Comparison of ENCODE assay signal across 24 mouse cellular contexts in genomic region chr5:123893520-123893919, GRCm38 (mm10). TPM values are rescaled to one million over a fixed set of nuclear protein-coding genes. Genes with fewer than 3 reads are reported as not detected.
DNase-seq lines count a peak whose midpoint lies in the region; ATAC-seq lines count a peak whose summit lies in the region.
"Had no signal": no experiment of that assay in that cellular context is flagged by ENCODE, and none has a peak within 500 bp of the region (broad histone marks: within the 10 kb centered on the region; RNA-seq: fewer than 3 reads in every experiment).

No protein-coding gene starts in this region.

- H3K27me3 ChIP-seq in splenic B cell, adult 2 months (ENCODE audit: control insufficient read depth, insufficient read depth, low read length, poor library complexity, severe bottlenecking): no peaks in the 10 kb centered on the region
- H3K27me3 ChIP-seq: forebrain, embryonic 13.5 days; hindbrain, embryonic 13.5 days; Patski had no signal

- peak; percentile 46 for DNase-seq in splenic B cell, adult 2 months (ENCODE audit: low read depth, low spot score)
- DNase-seq in heart, postnatal 4 days: no peak
- no peak for DNase-seq in left cerebral cortex, adult 11 months (ENCODE audit: low spot score)
- DNase-seq in cerebellum, postnatal 36 days: no peak
- DNase-seq: adrenal gland, adult 2 months; adrenal gland, postnatal 14 days; cerebellum, adult 11 months; cerebellum, adult 2 months; cerebellum, adult 9-11 months; gastrocnemius, postnatal 10 days; gastrocnemius, postnatal 36 days; heart, adult 11 months had no signal

- H3K36me3 ChIP-seq in splenic B cell, adult 2 months (ENCODE audit: control insufficient read depth, insufficient read depth, low read length, poor library complexity, severe bottlenecking): no peaks in the 10 kb centered on the region
- H3K36me3 ChIP-seq: forebrain, embryonic 10.5 days; G1E; hindbrain, embryonic 10.5 days; hindbrain, embryonic 13.5 days had no signal

- peak; percentile 47 for ATAC-seq in granulocyte monocyte progenitor cell, adult 5-6 weeks (replicated peaks; ENCODE audit: poor library complexity, severe bottlenecking)
- 0 out of 2 replicates have a peak, but pooled peaks have one; percentile 23 for ATAC-seq in megakaryocyte progenitor cell, adult 5-6 weeks (replicated peaks; ENCODE audit: poor library complexity)
- ATAC-seq: forebrain, embryonic 13.5 days; forebrain, embryonic 16.5 days; hindbrain, embryonic 16.5 days; inflammation-experienced regulatory T-cells, adult 6 months; Patski had no signal

RNA-seq across cellular contexts. Expression of gene Denr, which starts 13.5 kb away (rescaled TPM):
- total RNA-seq in granulocyte monocyte progenitor cell, adult 5-6 weeks (2014; fragmentation: Nextera tagmentation): 67.5 and 72.9 TPM in 2 replicates
- total RNA-seq in granulocyte monocyte progenitor cell, adult 5-6 weeks (2017): 76.4 and 100.0 TPM in 2 replicates
- 113 and 123 TPM in 2 replicates for total RNA-seq in megakaryocyte progenitor cell, adult 5-6 weeks (2015)
- total RNA-seq in megakaryocyte progenitor cell, adult 5-6 weeks (2017): 90.6 and 105 TPM in 2 replicates
- total RNA-seq in heart, postnatal 4 days (2021): 10 to 100 TPM; 56.7 to 61.4 TPM

RNA-seq across cellular contexts. Expression of gene Hcar1, which starts 13.7 kb away (rescaled TPM):
- not detected in 2 replicates for total RNA-seq in granulocyte monocyte progenitor cell, adult 5-6 weeks (2014; fragmentation: Nextera tagmentation)
- not detected in 2 replicates for total RNA-seq in granulocyte monocyte progenitor cell, adult 5-6 weeks (2017)
- not detected in 2 replicates for total RNA-seq in megakaryocyte progenitor cell, adult 5-6 weeks (2015)
- total RNA-seq in megakaryocyte progenitor cell, adult 5-6 weeks (2017): not detected in 2 replicates
- total RNA-seq in heart, postnatal 4 days (2021): under 1 TPM; 0.38 to 0.41 TPM

RNA-seq across cellular contexts. Expression of gene Hcar2, which starts 28.2 kb away (rescaled TPM):
- total RNA-seq in granulocyte monocyte progenitor cell, adult 5-6 weeks (2014; fragmentation: Nextera tagmentation): not detected in 2 replicates
- total RNA-seq in granulocyte monocyte progenitor cell, adult 5-6 weeks (2017): 2.7 and 5.4 TPM in 2 replicates
- 2.7 and 11.6 TPM in 2 replicates for total RNA-seq in megakaryocyte progenitor cell, adult 5-6 weeks (2015)
- 1.3 and 4.0 TPM in 2 replicates for total RNA-seq in megakaryocyte progenitor cell, adult 5-6 weeks (2017)
- total RNA-seq in heart, postnatal 4 days (2021): not detected
- total RNA-seq: gastrocnemius, adult 18-20 months had no signal

RNA-seq across cellular contexts. Expression of gene Gm43518, which starts 33.7 kb away (rescaled TPM):
- total RNA-seq in granulocyte monocyte progenitor cell, adult 5-6 weeks (2014; fragmentation: Nextera tagmentation): not detected in 2 replicates
- not detected in 2 replicates for total RNA-seq in granulocyte monocyte progenitor cell, adult 5-6 weeks (2017)
- total RNA-seq in megakaryocyte progenitor cell, adult 5-6 weeks (2015): 1.8 TPM in 1 of 2 replicates, not detected in the other
- not detected in 2 replicates for total RNA-seq in megakaryocyte progenitor cell, adult 5-6 weeks (2017)
- under 1 TPM in 1 of 2 experiments, not detected in 1; 0.62 TPM for total RNA-seq in heart, postnatal 4 days (2021)
- total RNA-seq: gastrocnemius, adult 18-20 months had no signal

RNA-seq across cellular contexts. Expression of gene Ccdc62, which starts 37.0 kb away (rescaled TPM):
- 0.34 and 2.6 TPM in 2 replicates for total RNA-seq in granulocyte monocyte progenitor cell, adult 5-6 weeks (2014; fragmentation: Nextera tagmentation)
- 0.10 and 5.3 TPM in 2 replicates for total RNA-seq in granulocyte monocyte progenitor cell, adult 5-6 weeks (2017)
- 0.32 and 1.1 TPM in 2 replicates for total RNA-seq in megakaryocyte progenitor cell, adult 5-6 weeks (2015)
- 0.14 and 1.8 TPM in 2 replicates for total RNA-seq in megakaryocyte progenitor cell, adult 5-6 weeks (2017)
- 1 to 10 TPM; 2.2 TPM for total RNA-seq in heart, postnatal 4 days (2021)
